In the genomic region with DNA sequence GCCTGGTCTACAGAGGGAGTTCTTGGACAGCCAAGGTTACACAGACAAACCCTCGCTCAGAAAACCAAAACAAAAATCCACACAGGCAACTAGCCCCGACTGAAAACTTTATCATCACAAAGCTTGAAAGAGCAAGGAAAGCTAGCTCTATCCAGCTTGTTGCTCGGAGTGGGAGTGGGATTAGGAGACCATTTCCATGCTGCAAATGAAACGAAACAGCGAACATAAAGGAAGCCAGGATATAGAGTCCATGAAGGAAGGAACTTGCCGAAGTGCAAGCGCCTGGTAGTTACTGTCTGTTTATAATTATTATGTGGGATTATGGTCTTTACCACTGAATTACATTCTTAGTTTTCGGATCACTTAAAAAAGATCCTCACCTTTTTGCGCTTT, we compare ENCODE assay signal across 8 mouse cellular contexts. TPM values are rescaled to one million over a fixed set of nuclear protein-coding genes. Genes with fewer than 3 reads are reported as not detected.
DNase-seq lines count a peak whose midpoint lies in the region; ATAC-seq and TF ChIP-seq lines count a peak whose summit lies in the region.

No protein-coding gene starts in this region.

- H3K4me3 ChIP-seq in heart, adult 2 months = peak overlapping the region; percentile 94
- H3K4me3 ChIP-seq in ES-E14 (ENCODE audit: insufficient read depth in 1 of 2, low read depth in 1 of 2, low read length in 2 of 2, poor library complexity in 1 of 2, severe bottlenecking in 1 of 2) = peak overlapping the region; percentile 74 to 86
- H3K4me3 ChIP-seq in forebrain, embryonic 16.5 days (replicated peaks; ENCODE audit: low read length) = peak overlapping the region; percentile 98
- H3K4me3 ChIP-seq in liver, postnatal 0 days (ENCODE audit: low read depth, low read length) = peak overlapping the region; percentile 93

- intact Hi-C loops in heart, adult 2 months (cut with DNase I) = loop anchor here (5.0 kb wide), 1 partner anchor 54 kb away; a partner anchor contains a TSS
- intact Hi-C loops in heart, postnatal 25 days (cut with DNase I) = no loop called here

- DNase-seq in heart, adult 2 months = no peak
- no peak for DNase-seq in heart, postnatal 25 days (ENCODE audit: low spot score)
- DNase-seq in ES-E14 (ENCODE audit: low read depth, low spot score) = no peak
- DNase-seq in liver, postnatal 0 days = no peak
- DNase-seq in thymus, adult 18-20 months = no peak
- DNase-seq in spleen, postnatal 14 days (ENCODE audit: low spot score in 2 of 2) = no peak

- H3K9me3 ChIP-seq in ES-E14 (ENCODE audit: control insufficient read depth, insufficient read depth, low read depth, low read length) = no peaks in the 10 kb centered on the region
- H3K9me3 ChIP-seq in forebrain, embryonic 16.5 days (ENCODE audit: control insufficient read depth, low read length) = no peaks in the 10 kb centered on the region
- H3K9me3 ChIP-seq in liver, postnatal 0 days (ENCODE audit: low read length) = peaks cover 3% of the 10 kb centered on the region; the same call in 1 of the 2 replicates

- H3K9ac ChIP-seq in heart, adult 2 months (ENCODE audit: low read depth, low read length) = peak overlapping the region; percentile 79
- H3K9ac ChIP-seq in ES-E14 (ENCODE audit: insufficient read depth, low read depth, low read length, poor library complexity, severe bottlenecking) = peak overlapping the region; percentile 91
- peak overlapping the region; percentile 54 for H3K9ac ChIP-seq in forebrain, embryonic 16.5 days (replicated peaks; ENCODE audit: low read depth, low read length)
- H3K9ac ChIP-seq in liver, postnatal 0 days (replicated peaks) = peak overlapping the region; percentile 96

- H3K36me3 ChIP-seq in heart, adult 2 months (ENCODE audit: control insufficient read depth, insufficient read depth, low read length) = peaks cover 7% of the 10 kb centered on the region
- no peaks in the 10 kb centered on the region for H3K36me3 ChIP-seq in ES-E14 (ENCODE audit: control insufficient read depth, insufficient read depth, low read length, poor library complexity, severe bottlenecking)
- no peaks in the 10 kb centered on the region for H3K36me3 ChIP-seq in forebrain, embryonic 16.5 days (ENCODE audit: control insufficient read depth, insufficient read depth)
- H3K36me3 ChIP-seq in liver, postnatal 0 days (replicated peaks; ENCODE audit: insufficient read depth, low read length) = no peaks in the 10 kb centered on the region; the same call in 1 of the 2 replicates

- H3K27me3 ChIP-seq in heart, adult 2 months (ENCODE audit: control insufficient read depth, insufficient read depth, low read length) = no peaks in the 10 kb centered on the region
- no peaks in the 10 kb centered on the region for H3K27me3 ChIP-seq in forebrain, embryonic 16.5 days (replicated peaks; ENCODE audit: control insufficient read depth, insufficient read depth, low read length)
- H3K27me3 ChIP-seq in liver, postnatal 0 days (ENCODE audit: insufficient read depth, low read length) = no peaks in the 10 kb centered on the region

- TF ChIP-seq EP300 in heart, adult 2 months (IDR thresholded peaks at IDR 0.05; ENCODE audit: insufficient read depth, low read depth, low read length) = no peak
- no peak for TF ChIP-seq EP300 in liver, postnatal 0 days (IDR thresholded peaks at IDR 0.05; ENCODE audit: low read depth)

- H3K4me1 ChIP-seq in heart, adult 2 months (ENCODE audit: control insufficient read depth, insufficient read depth, low read length) = no peaks in the 10 kb centered on the region
- peaks cover 0 to 2% of the 10 kb centered on the region in 2 experiments; a peak in 1 of 4 replicates for H3K4me1 ChIP-seq in ES-E14 (ENCODE audit: control insufficient read depth in 2 of 2, insufficient read depth in 2 of 2, low read length in 2 of 2, poor library complexity in 1 of 2)
- peaks cover 13% of the 10 kb centered on the region for H3K4me1 ChIP-seq in forebrain, embryonic 16.5 days (replicated peaks; ENCODE audit: control insufficient read depth, insufficient read depth, low read length)
- H3K4me1 ChIP-seq in liver, postnatal 0 days (ENCODE audit: insufficient read depth) = peaks cover 19% of the 10 kb centered on the region

- ATAC-seq in forebrain, embryonic 16.5 days = peak; percentile 29
- ATAC-seq in liver, postnatal 0 days = no peak
- no peak for ATAC-seq in activated CD4-positive, CD25-positive, alpha-beta regulatory T cell, adult 4 months

- WGBS in heart, adult 2 months = under 1% methylated on average over 9 of the region's 9 CpGs
- WGBS in forebrain, embryonic 16.5 days = 0% methylated on average over 9 of the region's 9 CpGs
- under 1% methylated on average over 9 of the region's 9 CpGs for WGBS in liver, postnatal 0 days (ENCODE audit: insufficient replicate concordance)

- in situ Hi-C loops in ES-E14 (cut with MboI; ENCODE audit: low sequenced_read_pairs in 2 of 2, unreplicated experiment in 2 of 2) = no loop called here

- H3K27ac ChIP-seq in heart, adult 2 months = peak overlapping the region; percentile 96
- no peak overlapping the region; the same call in 1 of the 2 replicates for H3K27ac ChIP-seq in ES-E14 (ENCODE audit: insufficient read depth, low read depth, low read length, poor library complexity, severe bottlenecking)
- 0 out of 2 replicates have a peak overlapping the region, but pooled peaks have one; percentile 17 for H3K27ac ChIP-seq in forebrain, embryonic 16.5 days (ENCODE audit: low read length)
- H3K27ac ChIP-seq in liver, postnatal 0 days (ENCODE audit: low read depth) = peak overlapping the region; percentile 94

- H3K79me2 ChIP-seq in heart, adult 2 months (replicated peaks; ENCODE audit: control insufficient read depth, insufficient read depth, low read length) = peaks cover 2% of the 10 kb centered on the region; the same call in 1 of the 2 replicates

- H3K4me2 ChIP-seq in forebrain, embryonic 16.5 days (ENCODE audit: low read length) = peak overlapping the region; percentile 59
- peak overlapping the region; percentile 74 for H3K4me2 ChIP-seq in liver, postnatal 0 days (ENCODE audit: low read depth, low read length)

- no peak for TF ChIP-seq POLR2A in heart, adult 2 months (IDR thresholded peaks at IDR 0.05; ENCODE audit: insufficient read depth, low read depth, low read length)

- TF ChIP-seq CTCF in heart, adult 2 months (IDR thresholded peaks at IDR 0.05) = no peak
- no peak for TF ChIP-seq CTCF in liver, postnatal 0 days (IDR thresholded peaks at IDR 0.05; ENCODE audit: low read depth)

TF ChIP-seq in ES-E14, 5 proteins besides CTCF, POLR2A, EP300 and RAD21:
- no peak for TF ChIP-seq ZC3H11A (IDR thresholded peaks at IDR 0.05; ENCODE audit: borderline replicate concordance, low read depth, low read length)
- TF ChIP-seq MAFK (IDR thresholded peaks at IDR 0.05; ENCODE audit: insufficient read depth, low read depth, low read length) = 0 out of 2 replicates have a peak, but pooled peaks have one; percentile 7
- no peak for TF ChIP-seq ZNF384 (IDR thresholded peaks at IDR 0.05; ENCODE audit: low read depth, low read length)
- no peak for TF ChIP-seq HCFC1 (IDR thresholded peaks at IDR 0.05; ENCODE audit: borderline replicate concordance, insufficient read depth, low read length)

RNA-seq across cellular contexts. Expression of a gene that starts 0.5 kb away (rescaled TPM):
- total RNA-seq in heart, adult 2 months (2021) = 100 to 1,000 TPM in 1 of 2 experiments, 10 to 100 TPM in 1; 98.8 to 114 TPM
- polyA plus RNA-seq in heart, adult 2 months (2012; rRNA removed) = 18.0 and 32.2 TPM in 2 replicates
- total RNA-seq in heart, postnatal 25 days (2021) = 100 to 1,000 TPM; 101 to 106 TPM
- total RNA-seq in ES-E14 (2012; rRNA removed) = 17.3 and 24.1 TPM in 2 replicates
- 45.0 and 48.0 TPM in 2 replicates for polyA plus RNA-seq in forebrain, embryonic 16.5 days (2015; fragmentation: Nextera tagmentation; extraction: Ambion mirVana)
- 109 and 119 TPM in 2 replicates for polyA plus RNA-seq in liver, postnatal 0 days (2015; fragmentation: Nextera tagmentation; extraction: Ambion mirVana)
- 10 to 100 TPM; 35.1 to 35.3 TPM for polyA plus RNA-seq in activated CD4-positive, CD25-positive, alpha-beta regulatory T cell, adult 4 months (2017; shearing (Covaris generic))

RNA-seq across cellular contexts. Expression of a gene that starts 28.6 kb away (rescaled TPM):
- total RNA-seq in heart, adult 2 months (2021) = 1 to 10 TPM; 3.0 to 4.8 TPM
- polyA plus RNA-seq in heart, adult 2 months (2012; rRNA removed) = 4.8 and 10.1 TPM in 2 replicates
- total RNA-seq in heart, postnatal 25 days (2021) = 1 to 10 TPM; 4.8 to 6.6 TPM
- total RNA-seq in ES-E14 (2012; rRNA removed) = 0.09 and 0.11 TPM in 2 replicates
- polyA plus RNA-seq in forebrain, embryonic 16.5 days (2015; fragmentation: Nextera tagmentation; extraction: Ambion mirVana) = 0.18 and 0.20 TPM in 2 replicates
- polyA plus RNA-seq in liver, postnatal 0 days (2015; fragmentation: Nextera tagmentation; extraction: Ambion mirVana) = 0.06 and 0.08 TPM in 2 replicates
- polyA plus RNA-seq in activated CD4-positive, CD25-positive, alpha-beta regulatory T cell, adult 4 months (2017; shearing (Covaris generic)) = not detected

RNA-seq across cellular contexts. Expression of a gene that starts 52.3 kb away (rescaled TPM):
- total RNA-seq in heart, adult 2 months (2021) = 10 to 100 TPM; 13.6 to 13.9 TPM
- 6.6 and 9.7 TPM in 2 replicates for polyA plus RNA-seq in heart, adult 2 months (2012; rRNA removed)
- total RNA-seq in heart, postnatal 25 days (2021) = 10 to 100 TPM; 11.5 to 12.6 TPM
- total RNA-seq in ES-E14 (2012; rRNA removed) = 23.7 and 27.5 TPM in 2 replicates
- 8.6 and 9.6 TPM in 2 replicates for polyA plus RNA-seq in forebrain, embryonic 16.5 days (2015; fragmentation: Nextera tagmentation; extraction: Ambion mirVana)
- 4.0 and 4.4 TPM in 2 replicates for polyA plus RNA-seq in liver, postnatal 0 days (2015; fragmentation: Nextera tagmentation; extraction: Ambion mirVana)
- 1 to 10 TPM; 4.1 to 5.0 TPM for polyA plus RNA-seq in activated CD4-positive, CD25-positive, alpha-beta regulatory T cell, adult 4 months (2017; shearing (Covaris generic))
